Mouse (Mus musculus) ES-E14 (cell line): ENCODE measurements around the gene Prrc2b.

Source experiments
- CHD2 ChIP-seq: IDR thresholded peaks from 2 replicates; pipeline ENCODE4 v1.6.1; 2014; ENCODE audit warnings: mild to moderate bottlenecking, low read depth, low read length, inconsistent platforms
- HCFC1 ChIP-seq: IDR thresholded peaks from 2 replicates; pipeline ENCODE4 v1.6.1; 2012; ENCODE audit warnings: low read length, inconsistent platforms, borderline replicate concordance; ENCODE audit not compliant: insufficient read depth
- MAFK ChIP-seq: IDR thresholded peaks from 2 replicates; pipeline ENCODE4 v1.6.1; 2014; ENCODE audit warnings: mild to moderate bottlenecking, low read depth, low read length, inconsistent platforms; ENCODE audit not compliant: insufficient read depth
- ZC3H11A ChIP-seq: IDR thresholded peaks from 2 replicates; pipeline ENCODE4 v1.6.1; 2012; ENCODE audit warnings: low read depth, mild to moderate bottlenecking, inconsistent platforms, low read length, borderline replicate concordance
- ZNF384 ChIP-seq: IDR thresholded peaks from 2 replicates; pipeline ENCODE4 v1.6.1; 2012; ENCODE audit warnings: low read depth, low read length, inconsistent platforms

DNA sequence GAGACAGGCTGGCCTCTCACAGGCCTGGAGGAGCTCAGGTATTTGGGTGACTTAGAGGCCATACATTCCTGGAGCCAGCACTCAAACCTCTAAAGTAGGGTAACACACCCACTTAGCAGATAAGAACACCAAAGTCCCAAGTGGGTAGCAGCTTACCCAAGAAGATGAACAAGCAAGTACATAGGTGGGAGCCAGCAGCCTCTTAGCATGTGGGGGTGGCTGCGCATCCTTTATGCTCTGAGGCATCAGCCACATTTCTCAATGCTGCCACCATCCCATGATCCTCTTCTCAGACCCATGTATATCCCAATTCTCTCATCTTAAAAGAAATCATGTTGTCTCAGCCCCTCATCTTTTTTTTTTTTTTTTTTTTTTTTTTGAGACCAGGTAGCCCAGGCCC is 39.6 kb upstream of the Prrc2b start:
- TF ChIP-seq MAFK (no peak), HCFC1 (no peak), CHD2 (no peak), ZC3H11A (no peak), ZNF384 (no peak)
